Mouse (Mus musculus) stomach, postnatal 0 days (tissue): ENCODE data around the gene Cd48.

Source experiments
- CTCF ChIP-seq: IDR thresholded peaks from 2 replicates; pipeline ENCODE4 v1.5.1; 2016; ENCODE audit warnings: antibody characterized with exemption, low read depth, mild to moderate bottlenecking, moderate library complexity
- EP300 ChIP-seq: optimal IDR thresholded peaks from 2 replicates; pipeline ENCODE3; 2016; ENCODE audit warnings: antibody characterized with exemption

DNA sequence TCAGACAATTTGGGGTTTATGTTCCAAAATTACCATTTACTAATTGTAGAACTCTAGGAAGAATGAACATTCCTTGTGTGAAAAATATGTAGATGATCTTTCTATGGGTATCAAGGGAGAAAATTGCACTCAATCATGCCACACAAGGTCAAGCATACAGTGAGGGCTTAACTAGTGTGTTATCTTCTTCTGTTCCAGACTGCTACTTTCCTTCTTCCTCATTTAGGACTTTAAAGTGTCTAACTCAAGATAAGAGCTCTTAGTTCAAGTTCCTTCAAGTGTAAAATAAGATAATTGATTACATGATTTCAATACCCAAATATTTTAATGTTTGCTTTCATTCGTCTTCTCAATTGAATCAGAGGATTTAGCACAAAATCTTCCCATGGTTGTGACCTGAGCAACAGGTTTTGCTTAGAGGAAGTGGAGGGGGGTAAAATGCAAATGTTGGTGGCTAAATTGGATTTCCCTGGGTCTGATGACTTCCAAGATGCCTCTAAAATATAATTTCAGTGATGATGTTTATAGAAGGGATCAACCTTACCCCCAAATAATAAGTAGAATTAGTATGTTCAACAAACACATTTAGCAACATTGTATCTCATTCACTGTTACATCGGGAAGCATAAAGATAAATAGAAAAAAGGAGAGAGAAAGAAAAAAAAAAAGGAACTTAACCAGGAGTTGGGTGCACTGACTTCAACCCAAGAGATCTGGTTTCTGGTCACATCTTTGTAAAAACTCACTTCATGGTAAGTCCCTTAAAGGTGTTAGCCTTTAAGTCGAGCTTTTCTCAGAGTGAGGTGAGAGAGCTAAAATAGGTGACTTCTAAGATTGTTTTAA is 66.5 kb downstream of the Cd48 start:
- TF ChIP-seq CTCF (no peak), EP300 (no peak)
